Mouse (Mus musculus): ENCODE results near the gene Rfx8. TPM values are rescaled to one million over a fixed set of nuclear protein-coding genes. Genes with fewer than 3 reads are reported as not detected.
A peak's percentile ranks its signal among the peaks of the same experiment; 100 is the strongest.
"Not testable (repeated sequence)": the region's sequence is repeated elsewhere in the genome, so short reads cannot be mapped to it uniquely, and the experiment has no call there.

Rfx8 gene
- polyA plus RNA-seq, 1 experiment = 0.31 TPM

GRCm38 (mm10) chr1:39663050-39663449, 57.7 kb downstream of the Rfx8 start:
- no peaks in the 10 kb centered on the region for H3K4me1 ChIP-seq (ENCODE audit: control insufficient read depth, insufficient read depth, low read length)
- no peak overlapping the region for H3K27ac ChIP-seq (ENCODE audit: insufficient read depth, low read length)
- no peak overlapping the region for H3K4me3 ChIP-seq (ENCODE audit: insufficient read depth, low read length)
- TF ChIP-seq CTCF (IDR thresholded peaks at IDR 0.05; ENCODE audit: extremely low read depth, insufficient read depth, low read length) = no peak
- TF ChIP-seq POLR2A (IDR thresholded peaks at IDR 0.05; ENCODE audit: extremely low read depth, insufficient read depth, low read length) = no peak

- Histone ChIP-seq H3K4me3 (ENCODE audit: insufficient read depth, low read length) (no peak overlapping the region), H3K4me1 (ENCODE audit: control insufficient read depth, insufficient read depth, low read length) (no peaks in the 10 kb centered on the region), H3K27ac (ENCODE audit: insufficient read depth, low read length) (no peak overlapping the region)
- TF ChIP-seq POLR2A (IDR thresholded peaks at IDR 0.05; ENCODE audit: extremely low read depth, insufficient read depth, low read length) (no peak), CTCF (IDR thresholded peaks at IDR 0.05; ENCODE audit: extremely low read depth, insufficient read depth, low read length) (no peak)
Measured at GRCm38 (mm10) chr1:39656976-39657529, 63.7 kb downstream of the Rfx8 start.

- not testable (repeated sequence) for H3K27ac ChIP-seq (ENCODE audit: insufficient read depth, low read length); H3K4me3 ChIP-seq (ENCODE audit: insufficient read depth, low read length); H3K4me1 ChIP-seq (ENCODE audit: control insufficient read depth, insufficient read depth, low read length)
Measured at GRCm38 (mm10) chr1:39654901-39655300, 65.9 kb downstream of the Rfx8 start.

GRCm38 (mm10) chr1:39653028-39653427, 67.8 kb downstream of the Rfx8 start:
- no peak overlapping the region for H3K27ac ChIP-seq (ENCODE audit: insufficient read depth, low read length)
- no peaks in the 10 kb centered on the region; the same call in 1 of the 2 replicates for H3K4me1 ChIP-seq (ENCODE audit: control insufficient read depth, insufficient read depth, low read length)
- TF ChIP-seq CTCF (IDR thresholded peaks at IDR 0.05; ENCODE audit: extremely low read depth, insufficient read depth, low read length) = no peak
- no peak for TF ChIP-seq POLR2A (IDR thresholded peaks at IDR 0.05; ENCODE audit: extremely low read depth, insufficient read depth, low read length)
- H3K4me3 ChIP-seq (ENCODE audit: insufficient read depth, low read length) = no peak overlapping the region

- TF ChIP-seq CTCF (IDR thresholded peaks at IDR 0.05; ENCODE audit: extremely low read depth, insufficient read depth, low read length) (no peak), POLR2A (IDR thresholded peaks at IDR 0.05; ENCODE audit: extremely low read depth, insufficient read depth, low read length) (no peak)
- Histone ChIP-seq H3K4me3 (ENCODE audit: insufficient read depth, low read length) (peak within 1 kb of the TSS; percentile 86), H3K4me1 (ENCODE audit: control insufficient read depth, insufficient read depth, low read length) (no peaks in the 10 kb centered on the region; the same call in 1 of the 2 replicates), H3K27ac (ENCODE audit: insufficient read depth, low read length) (peak within 1 kb of the TSS; percentile 94)
Measured at GRCm38 (mm10) chr1:39651241-39651548, 69.6 kb downstream of the Rfx8 start, which contains the start of gene Creg2. Creg2 (minus strand) TSS chr1:39651474.

GRCm38 (mm10) chr1:39650435-39651240, 70.2 kb downstream of the Rfx8 start:
- peaks cover 4% of the 10 kb centered on the region for H3K4me1 ChIP-seq (ENCODE audit: control insufficient read depth, insufficient read depth, low read length)
- TF ChIP-seq POLR2A (IDR thresholded peaks at IDR 0.05; ENCODE audit: extremely low read depth, insufficient read depth, low read length) = peak; percentile 51
- peak; percentile 46 for TF ChIP-seq CTCF (IDR thresholded peaks at IDR 0.05; ENCODE audit: extremely low read depth, insufficient read depth, low read length)
- H3K4me3 ChIP-seq (ENCODE audit: insufficient read depth, low read length) = peak overlapping the region; percentile 86
- peak overlapping the region; percentile 94 for H3K27ac ChIP-seq (ENCODE audit: insufficient read depth, low read length)

- H3K27ac ChIP-seq (ENCODE audit: insufficient read depth, low read length) = peak overlapping the region; percentile 94
- H3K4me1 ChIP-seq (ENCODE audit: control insufficient read depth, insufficient read depth, low read length) = peaks cover 5% of the 10 kb centered on the region
- H3K4me3 ChIP-seq (ENCODE audit: insufficient read depth, low read length) = peak overlapping the region; percentile 86
- no peak for TF ChIP-seq CTCF (IDR thresholded peaks at IDR 0.05; ENCODE audit: extremely low read depth, insufficient read depth, low read length)
- TF ChIP-seq POLR2A (IDR thresholded peaks at IDR 0.05; ENCODE audit: extremely low read depth, insufficient read depth, low read length) = peak; percentile 68
Measured at GRCm38 (mm10) chr1:39649691-39650434, 70.9 kb downstream of the Rfx8 start.

- peak overlapping the region; percentile 86 for H3K4me3 ChIP-seq (ENCODE audit: insufficient read depth, low read length)
- TF ChIP-seq POLR2A (IDR thresholded peaks at IDR 0.05; ENCODE audit: extremely low read depth, insufficient read depth, low read length) (no peak), CTCF (IDR thresholded peaks at IDR 0.05; ENCODE audit: extremely low read depth, insufficient read depth, low read length) (no peak)
- H3K27ac ChIP-seq (ENCODE audit: insufficient read depth, low read length) = no peak overlapping the region
- H3K4me1 ChIP-seq (ENCODE audit: control insufficient read depth, insufficient read depth, low read length) = peaks cover 5% of the 10 kb centered on the region
Measured at GRCm38 (mm10) chr1:39648584-39648983, 72.2 kb downstream of the Rfx8 start.

GRCm38 (mm10) chr1:39645905-39646759, 74.7 kb downstream of the Rfx8 start:
- Histone ChIP-seq H3K4me3 (ENCODE audit: insufficient read depth, low read length) (no peak overlapping the region), H3K4me1 (ENCODE audit: control insufficient read depth, insufficient read depth, low read length) (peaks cover 5% of the 10 kb centered on the region), H3K27ac (ENCODE audit: insufficient read depth, low read length) (no peak overlapping the region)
- TF ChIP-seq CTCF (IDR thresholded peaks at IDR 0.05; ENCODE audit: extremely low read depth, insufficient read depth, low read length) (no peak), POLR2A (IDR thresholded peaks at IDR 0.05; ENCODE audit: extremely low read depth, insufficient read depth, low read length) (no peak)
